Mouse (Mus musculus) testis, postnatal 14 days (tissue): ENCODE results near the gene Smpdl3a.
A peak's percentile ranks its signal among the peaks of the same experiment; 100 is the strongest.

Experiments used
- DNase-seq: peaks from one replicate; pipeline ENCODE4 v3.0.0; 2021; ENCODE audit warnings: low spot score

The Smpdl3a gene

GRCm38 (mm10) chr10:57794018-57794417 lies at the start of gene Smpdl3a:
Smpdl3a (plus strand) TSS chr10:57794335.
- DNase-seq, result no peak

GRCm38 (mm10) chr10:57745452-57745851 lies 48.7 kb upstream of the Smpdl3a start:
- no peak for DNase-seq

DNA sequence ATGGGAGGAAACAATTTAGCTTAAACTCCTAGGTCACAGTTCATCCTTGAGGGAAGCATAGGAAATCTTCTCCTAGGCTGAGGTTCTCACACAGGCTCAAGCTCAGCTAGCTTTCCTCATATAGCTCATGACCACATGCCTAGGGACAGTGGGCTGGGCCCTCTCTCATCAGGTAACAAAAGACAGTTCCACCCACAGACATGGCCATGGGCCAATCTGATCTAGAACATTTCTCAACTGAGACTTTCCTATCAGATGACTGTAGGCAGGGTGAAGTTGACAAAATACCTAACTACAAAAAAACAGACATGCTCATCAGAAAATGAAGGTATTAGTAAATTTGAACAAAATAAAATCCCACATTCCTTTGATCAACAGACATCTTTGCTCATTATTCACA lies 47.0 kb upstream of the Smpdl3a start:
- no peak for DNase-seq

DNA sequence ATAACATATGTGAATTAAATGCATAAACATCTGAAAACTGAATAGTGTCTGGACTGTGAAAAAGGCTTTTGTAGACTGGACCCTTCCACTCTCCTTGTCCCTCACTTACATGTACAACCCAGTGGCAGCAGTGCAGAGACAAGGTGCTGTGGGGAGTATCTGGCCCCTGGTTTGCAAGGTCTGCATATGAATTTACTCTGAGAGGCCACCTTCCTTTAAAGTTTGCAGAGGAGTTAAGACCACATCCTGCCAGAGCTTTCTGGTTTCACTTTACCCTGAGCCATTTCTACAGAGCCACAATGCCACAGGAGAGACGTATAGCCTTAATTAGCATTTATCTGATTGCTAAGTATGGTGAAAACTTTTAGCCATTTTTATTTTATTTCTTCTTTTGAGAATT lies 40.8 kb upstream of the Smpdl3a start:
- no peak for DNase-seq

- no peak for DNase-seq
Observed at GRCm38 (mm10) chr10:57755201-57755736, 38.9 kb upstream of the Smpdl3a start.

GRCm38 (mm10) chr10:57758999-57759398 lies 35.1 kb upstream of the Smpdl3a start:
- no peak for DNase-seq

DNA sequence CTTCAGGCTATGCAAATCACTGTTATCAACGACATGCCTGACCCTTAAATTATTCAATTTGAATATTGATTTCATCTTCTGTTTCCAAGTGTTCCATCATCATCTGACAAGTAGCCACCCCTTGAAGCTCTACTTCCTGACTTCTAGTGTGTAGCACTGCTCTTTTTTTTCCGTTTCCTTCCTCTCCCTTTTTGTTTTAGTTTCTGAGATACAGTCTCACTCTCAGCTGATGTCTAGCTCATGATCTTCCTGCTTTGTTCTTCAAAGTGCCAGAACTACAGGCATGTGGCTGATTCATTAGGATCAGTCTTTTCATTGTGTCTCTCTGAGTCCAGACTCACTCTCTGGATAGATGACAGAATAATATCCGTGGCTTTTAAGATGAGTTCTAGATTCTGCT lies 33.4 kb upstream of the Smpdl3a start:
- no peak for DNase-seq

- DNase-seq, result no peak
Observed at GRCm38 (mm10) chr10:57763044-57763443, 31.1 kb upstream of the Smpdl3a start.

DNA sequence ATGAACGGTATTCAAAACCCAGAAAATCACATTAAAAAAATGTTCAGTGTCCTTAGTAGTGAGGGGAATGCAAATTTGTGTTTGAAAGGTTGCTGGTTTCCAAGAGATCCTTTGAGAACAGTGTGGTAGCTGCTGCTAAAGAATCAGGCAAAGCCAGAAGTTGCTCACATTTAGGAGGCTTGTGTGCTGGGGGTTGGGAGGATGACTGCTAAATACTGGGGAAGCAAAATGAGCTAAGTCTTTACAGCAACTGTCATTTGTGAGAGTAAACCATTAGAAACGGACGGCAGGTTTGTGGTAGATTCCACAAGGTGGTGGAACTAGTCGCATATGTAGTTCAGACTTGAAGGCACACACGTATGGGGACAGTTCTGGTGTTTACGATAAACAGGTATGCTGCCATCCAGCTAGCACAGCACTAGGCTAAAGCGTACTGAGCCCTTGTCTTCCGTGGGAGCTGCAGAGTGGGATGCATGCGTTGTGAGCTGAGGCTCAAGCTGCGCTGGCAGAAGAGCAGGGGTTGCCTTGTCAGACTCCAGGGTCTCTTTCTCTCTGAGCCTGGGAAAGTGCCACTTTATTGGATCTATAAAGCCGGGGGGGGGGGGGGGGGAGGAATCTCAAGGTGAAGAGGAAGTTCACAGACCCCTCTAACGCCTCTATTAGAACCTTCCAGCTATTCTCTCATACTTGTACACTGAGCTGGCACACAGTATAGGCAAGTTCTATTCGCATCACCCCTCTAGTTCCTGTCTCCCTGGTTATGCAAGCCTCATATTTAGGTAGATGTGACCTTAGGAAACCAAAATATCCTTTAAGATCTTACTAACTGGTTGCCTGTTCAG lies 10.6 kb upstream of the Smpdl3a start:
- no peak for DNase-seq

DNA sequence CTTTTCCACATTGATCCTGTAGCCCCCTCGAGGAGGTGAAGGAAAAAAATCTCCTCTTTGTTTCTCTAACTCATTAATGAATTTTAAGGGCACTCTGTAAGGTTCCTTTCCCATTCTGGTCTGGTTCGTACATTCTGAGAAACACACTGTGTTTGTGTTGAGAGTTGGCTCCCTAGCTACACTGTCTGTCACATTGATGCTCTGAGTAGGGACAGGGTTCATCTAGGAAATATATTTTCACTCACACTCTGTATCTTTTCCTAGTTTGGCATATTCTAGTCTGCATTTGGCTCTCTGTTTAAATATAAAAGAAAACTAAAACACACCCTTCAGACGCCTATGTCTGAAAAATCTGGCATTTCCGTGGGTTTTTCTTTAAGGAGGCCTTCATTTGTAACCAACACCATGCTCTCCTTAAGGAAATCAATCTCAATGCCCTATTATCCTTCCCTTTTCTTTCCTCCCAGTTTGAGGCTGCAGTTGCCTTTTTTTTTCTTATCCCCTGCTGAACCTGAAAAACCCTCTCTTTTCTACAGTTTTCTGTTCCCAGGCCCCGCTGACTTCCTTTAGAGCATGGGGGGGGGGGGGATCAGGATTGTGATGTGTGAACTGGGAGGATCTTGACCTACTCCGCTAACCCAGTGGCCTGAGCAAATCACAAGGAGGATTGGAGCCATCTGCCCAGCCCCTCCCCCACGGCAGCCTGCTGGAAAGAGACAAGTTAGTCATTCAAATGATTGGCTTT lies 9.8 kb upstream of the Smpdl3a start:
- peak; percentile 25 for DNase-seq

GRCm38 (mm10) chr10:57784876-57785150 lies 9.3 kb upstream of the Smpdl3a start, which contains the start of gene Fabp7:
Fabp7 (plus strand) TSS chr10:57784881.
- no peak for DNase-seq

DNA sequence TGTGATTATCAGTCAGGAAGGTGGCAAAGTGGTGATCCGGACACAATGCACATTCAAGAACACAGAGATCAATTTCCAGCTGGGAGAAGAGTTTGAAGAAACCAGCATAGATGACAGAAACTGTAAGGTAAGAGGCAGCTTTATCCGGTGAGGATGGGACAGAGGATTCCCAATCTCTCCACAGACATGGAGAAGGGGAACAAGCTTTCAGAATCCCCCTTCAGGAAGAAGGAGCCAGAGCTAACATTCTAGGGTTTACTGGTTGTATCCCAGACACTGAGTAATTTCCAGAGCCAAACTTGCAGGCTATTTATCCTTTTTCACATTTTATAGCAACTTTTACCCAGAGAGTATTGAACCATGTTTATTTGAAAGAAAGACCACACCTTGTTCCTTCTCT lies 8.6 kb upstream of the Smpdl3a start:
- no peak for DNase-seq

GRCm38 (mm10) chr10:57792957-57793356 lies 1.2 kb upstream of the Smpdl3a start:
- DNase-seq, result no peak

DNA sequence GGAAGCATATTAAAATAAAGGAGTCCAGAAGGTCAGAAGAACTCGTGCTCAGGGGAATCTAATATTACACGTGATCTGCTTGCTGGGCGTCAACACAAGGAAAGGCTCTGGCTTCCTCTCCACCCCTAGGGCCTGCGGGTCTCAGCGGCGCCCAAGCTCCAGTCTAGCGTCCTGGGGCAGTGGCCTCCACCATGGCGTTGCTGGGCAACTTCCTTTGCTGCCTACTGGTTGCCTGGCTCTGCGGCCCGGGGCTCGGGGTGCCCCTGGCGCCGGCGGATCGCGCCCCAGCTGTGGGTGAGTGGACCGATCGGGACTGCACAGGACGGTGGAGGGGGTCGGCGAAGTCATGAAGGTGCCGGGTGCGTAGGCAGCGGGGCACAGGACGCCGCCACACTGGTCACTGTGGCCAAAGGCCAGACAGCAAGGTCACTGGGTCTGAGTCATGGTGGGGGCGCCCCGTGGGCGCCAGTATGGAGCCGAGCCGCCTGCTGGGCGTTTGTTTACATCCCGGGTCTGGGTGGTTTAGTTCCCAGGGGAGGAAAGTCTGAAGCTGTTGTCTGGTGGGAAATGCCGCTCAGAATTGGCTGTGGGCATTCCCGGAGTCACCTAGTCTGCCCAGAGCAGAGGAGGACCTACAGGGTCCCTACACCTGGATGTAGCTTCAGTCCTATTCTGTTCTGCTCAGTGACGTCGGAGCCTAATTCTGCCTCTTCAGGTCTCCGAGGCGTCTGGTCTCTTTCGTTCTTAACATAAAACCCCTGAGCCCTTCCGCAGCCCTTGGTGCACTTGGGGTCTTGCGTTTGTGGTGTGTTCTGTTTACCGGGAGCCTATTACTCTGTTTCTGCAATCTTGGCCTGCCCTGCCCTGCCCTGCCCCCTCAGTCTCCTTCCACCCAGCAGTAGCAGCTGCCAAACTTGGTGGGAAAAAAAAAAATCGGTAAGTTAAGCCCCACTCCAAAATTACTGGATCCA lies 641 bp downstream of the Smpdl3a start:
- peak; percentile 19 for DNase-seq

- no peak for DNase-seq
Observed at GRCm38 (mm10) chr10:57795542-57795941, 1.4 kb downstream of the Smpdl3a start.

- DNase-seq, result no peak
Observed at GRCm38 (mm10) chr10:57796057-57796456, 1.9 kb downstream of the Smpdl3a start.

DNA sequence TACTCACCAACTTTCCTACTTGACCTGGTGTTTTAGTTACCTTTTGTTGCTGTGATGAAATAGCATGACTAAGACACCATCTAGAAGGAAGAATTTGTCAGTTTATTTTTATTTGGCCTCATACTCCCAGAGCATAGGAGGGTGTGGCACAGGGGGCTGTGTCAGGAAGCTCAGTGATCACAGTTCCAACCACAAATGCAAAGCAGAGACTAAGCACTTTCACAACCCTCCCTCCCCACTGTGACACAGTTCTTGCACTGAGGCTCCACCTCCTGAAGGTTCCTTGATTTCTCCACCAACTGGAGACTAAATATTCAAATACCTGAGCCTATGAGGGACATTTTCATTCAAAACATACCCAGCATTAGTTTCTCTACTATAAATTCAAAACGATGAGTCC lies 5.4 kb downstream of the Smpdl3a start:
- DNase-seq, result no peak

- DNase-seq, result no peak
Observed at GRCm38 (mm10) chr10:57807754-57808153, 13.6 kb downstream of the Smpdl3a start.

DNA sequence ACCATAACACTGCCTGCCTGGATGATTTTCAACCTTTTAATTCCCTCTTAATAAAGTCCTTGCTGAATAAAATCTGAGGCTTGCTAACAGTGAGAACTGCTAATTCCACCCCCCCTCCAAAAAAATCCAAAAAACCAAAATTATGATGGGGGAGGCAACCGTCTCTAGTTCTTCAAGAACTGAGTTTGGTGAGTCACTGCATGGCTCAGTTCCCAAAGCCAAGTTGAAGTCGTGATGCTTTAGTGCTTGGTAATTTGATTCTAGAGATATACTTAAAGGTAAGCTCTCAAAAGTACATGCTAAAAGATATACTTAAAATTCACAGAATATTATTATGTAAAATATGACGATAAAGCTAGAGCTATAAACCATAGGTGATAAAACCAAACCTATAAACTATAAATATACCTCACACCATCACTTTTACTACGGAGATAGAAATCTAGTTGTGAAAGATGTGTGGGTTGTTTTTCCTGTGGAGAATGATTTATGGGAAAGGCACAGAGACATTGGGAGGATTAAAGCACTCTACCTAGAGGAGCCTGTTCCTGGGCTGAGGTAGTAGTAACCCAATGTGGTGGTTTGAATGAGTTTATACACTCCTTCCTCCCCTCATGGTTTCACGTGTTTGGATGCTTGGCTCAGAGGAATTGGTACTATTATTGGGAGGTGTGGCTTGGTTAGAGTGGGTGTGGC lies 18.2 kb downstream of the Smpdl3a start:
- DNase-seq, result no peak

DNA sequence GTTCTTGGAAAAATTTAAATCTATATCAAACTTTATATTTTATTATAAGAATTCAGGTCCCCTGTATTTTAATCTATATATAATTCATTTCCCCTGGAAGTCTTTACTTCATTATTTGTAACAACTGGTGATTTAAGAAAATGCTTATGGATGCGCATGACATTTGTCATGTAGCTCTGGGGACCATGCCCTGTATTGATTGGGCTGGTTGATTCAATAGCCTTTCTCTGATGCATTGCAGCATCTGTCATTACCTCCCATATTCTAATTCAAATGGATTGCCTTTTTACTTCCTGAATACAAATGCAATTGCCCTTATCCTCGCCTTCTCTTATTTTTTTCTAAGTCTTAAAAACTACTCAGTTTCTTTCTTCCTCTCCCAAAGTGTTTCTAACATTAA lies 20.2 kb downstream of the Smpdl3a start:
- DNase-seq, result no peak

DNA sequence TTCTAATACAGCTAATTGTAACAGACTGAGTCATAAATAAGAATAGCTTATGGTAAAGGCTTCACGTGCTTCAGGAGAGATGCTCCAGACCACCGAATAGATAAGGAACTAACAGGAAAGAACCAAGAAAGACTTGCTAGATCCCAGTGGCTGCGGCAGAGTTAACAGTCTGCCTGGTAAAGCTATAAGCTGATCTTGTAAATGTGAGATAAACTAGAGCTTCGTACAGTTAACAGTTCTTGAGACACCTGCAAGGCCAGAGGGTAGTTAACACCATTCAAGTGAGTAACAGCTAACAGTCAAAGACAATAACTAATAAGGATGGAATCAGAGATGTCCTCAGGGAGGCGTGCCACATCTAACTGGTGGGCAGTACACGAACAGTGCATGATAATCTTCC lies 21.7 kb downstream of the Smpdl3a start:
- no peak for DNase-seq

DNA sequence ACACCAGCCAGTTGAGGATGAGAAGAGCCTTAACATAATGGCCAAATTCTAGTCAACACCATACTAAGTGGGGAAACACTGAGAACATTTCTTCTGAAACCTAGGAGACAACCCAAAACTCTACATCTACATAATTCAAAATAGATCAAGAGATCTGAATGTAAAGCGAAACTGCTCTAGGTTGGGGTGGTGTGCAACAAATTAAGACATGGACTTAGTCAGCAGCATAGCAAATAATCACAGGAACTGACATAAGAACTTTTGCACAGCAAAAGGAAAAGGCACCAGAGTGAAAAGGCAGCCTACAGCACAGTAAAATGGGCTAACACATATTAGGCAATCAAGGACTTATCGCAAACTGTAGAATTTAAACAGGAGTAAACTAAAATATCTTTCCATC lies 25.1 kb downstream of the Smpdl3a start:
- no peak for DNase-seq
